Mouse (Mus musculus): Measurements from ENCODE around the gene Alox5.
"Not testable (repeated sequence)": the region's sequence is repeated elsewhere in the genome, so short reads cannot be mapped to it uniquely, and the experiment has no call there.

Alox5 gene

GRCm38 (mm10) chr6:116460544-116461283, at the start of gene Alox5:
Gene Alox5, minus strand, starts transcription at chr6:116461178.
- peak in 1 of 2 experiments; percentile 24 for DNase-seq (ENCODE audit: low spot score in 2 of 2)

- DNase-seq (ENCODE audit: low spot score in 2 of 2) = not testable (repeated sequence)
These were observed 45.5 kb upstream of the Alox5 start, which contains the start of gene Olfr212 for GRCm38 (mm10) chr6:116506302-116507003. Gene Olfr212, plus strand, starts transcription at chr6:116506516.

DNA sequence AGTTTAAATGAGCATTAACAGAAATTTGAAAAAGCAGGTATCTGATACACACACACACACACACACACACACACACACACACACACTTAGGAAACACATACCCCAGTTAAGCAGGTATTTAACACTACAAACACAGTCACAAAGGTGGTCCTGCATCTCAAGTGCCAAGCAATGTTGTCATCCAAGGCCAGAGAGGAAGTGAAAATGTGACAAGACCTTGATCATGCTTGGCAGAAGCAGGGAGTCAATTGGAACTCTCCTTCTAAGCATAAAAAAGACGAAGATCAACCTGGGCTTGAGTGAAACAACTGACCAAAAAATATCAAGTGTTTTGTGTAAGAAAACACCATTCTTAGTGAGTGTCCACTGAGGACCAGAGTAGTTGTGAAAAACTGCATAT, 35.0 kb upstream of the Alox5 start:
- DNase-seq (ENCODE audit: low spot score in 2 of 2) = no peak

DNA sequence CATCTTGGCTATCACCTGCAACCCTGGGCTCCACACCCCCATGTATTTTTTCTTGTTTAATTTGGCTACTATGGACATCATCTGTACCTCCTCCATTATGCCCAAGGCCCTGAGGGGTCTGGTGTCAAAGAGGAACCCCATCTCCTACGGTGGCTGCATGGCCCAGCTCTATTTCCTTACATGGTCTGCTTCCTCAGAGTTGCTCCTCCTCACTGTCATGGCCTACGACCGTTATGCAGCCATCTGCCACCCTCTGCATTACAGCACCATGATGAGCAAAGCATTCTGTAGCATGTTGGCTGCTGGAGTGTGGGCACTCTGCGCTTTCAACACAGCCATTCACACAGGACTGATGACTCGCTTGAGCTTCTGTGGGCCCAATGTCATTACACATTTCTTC, 32.8 kb upstream of the Alox5 start:
- DNase-seq (ENCODE audit: low spot score in 2 of 2) = no peak

DNA sequence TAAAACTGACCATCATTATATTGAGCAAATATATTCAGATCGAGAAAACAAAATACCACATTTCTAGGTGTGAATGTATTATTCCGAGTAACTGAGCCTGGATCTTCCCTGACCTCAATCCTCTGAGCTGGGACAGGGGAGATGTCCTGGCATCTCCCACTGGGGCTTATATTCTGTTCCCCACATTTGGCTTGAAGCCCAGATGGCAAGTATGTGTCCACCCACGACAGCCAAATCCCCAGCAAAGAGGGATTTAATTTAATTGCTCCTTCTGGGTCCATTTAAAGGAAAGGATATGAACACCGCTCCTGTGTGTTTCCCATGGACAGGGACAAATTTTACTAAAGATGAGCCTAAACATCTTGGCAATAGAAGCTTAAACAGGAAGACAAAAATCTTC, 27.8 kb upstream of the Alox5 start, which contains the start of gene Olfr211:
Gene Olfr211 (plus strand): TSS at position 301 of the 400 bp plus-strand sequence.
- DNase-seq (ENCODE audit: low spot score in 2 of 2) = no peak

DNA sequence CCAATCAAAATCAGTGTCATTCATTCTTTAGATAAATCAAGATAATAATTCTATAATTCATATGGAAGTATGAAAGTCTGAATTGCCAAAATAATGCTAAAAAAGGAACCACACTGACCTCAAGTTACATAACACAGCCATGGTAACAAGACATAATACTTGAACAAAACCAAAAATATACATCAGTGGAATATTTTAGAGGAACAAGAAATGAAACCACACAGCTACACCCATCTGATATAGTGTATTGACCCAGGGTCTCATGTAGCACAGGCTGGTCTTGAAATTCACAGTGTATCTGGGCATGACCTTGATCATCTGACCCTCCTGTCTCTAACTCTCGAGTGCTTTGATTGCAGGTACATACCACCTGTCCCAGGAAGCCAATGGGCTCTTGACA, 25.9 kb upstream of the Alox5 start:
- DNase-seq (ENCODE audit: low spot score in 2 of 2) = no peak

DNA sequence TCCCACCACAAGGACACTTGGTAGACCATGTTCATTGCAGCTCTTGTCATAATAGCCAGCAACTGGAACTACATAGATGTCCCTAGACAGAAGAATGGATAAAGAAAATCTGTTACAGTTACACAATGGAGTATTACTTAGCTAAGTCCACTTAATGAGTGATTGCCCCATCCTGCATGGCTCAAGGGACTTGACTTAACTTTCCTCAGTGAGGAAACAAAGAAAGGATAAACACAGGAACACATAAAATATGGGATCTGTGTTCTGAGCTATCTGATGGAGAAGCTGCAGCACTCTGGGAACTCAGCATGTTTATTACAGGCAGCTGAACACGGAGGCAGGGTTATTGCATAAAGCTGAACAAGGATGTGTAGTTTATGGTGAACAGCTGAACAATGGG, 24.1 kb upstream of the Alox5 start:
- no peak for DNase-seq (ENCODE audit: low spot score in 2 of 2)

DNA sequence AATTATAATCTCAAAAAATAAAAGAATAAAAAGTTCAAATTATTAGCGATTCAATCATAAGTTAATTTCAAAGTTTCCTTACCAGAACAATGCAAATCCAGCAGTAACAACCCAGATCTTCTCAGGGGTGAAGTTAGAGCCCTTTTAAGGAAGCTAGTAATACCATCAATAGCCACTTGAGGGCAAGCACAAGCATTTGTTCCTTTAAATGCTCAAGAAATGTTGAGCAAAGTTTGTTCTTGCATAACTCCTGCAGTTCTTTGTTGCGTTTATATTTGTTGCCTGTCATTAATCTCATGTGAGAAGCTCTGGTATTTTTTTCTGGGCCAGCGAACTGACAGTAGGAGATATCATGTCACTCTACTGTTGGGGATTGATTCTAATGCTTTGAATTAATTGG, 7.1 kb upstream of the Alox5 start:
- DNase-seq (ENCODE audit: low spot score in 2 of 2) = no peak

DNA sequence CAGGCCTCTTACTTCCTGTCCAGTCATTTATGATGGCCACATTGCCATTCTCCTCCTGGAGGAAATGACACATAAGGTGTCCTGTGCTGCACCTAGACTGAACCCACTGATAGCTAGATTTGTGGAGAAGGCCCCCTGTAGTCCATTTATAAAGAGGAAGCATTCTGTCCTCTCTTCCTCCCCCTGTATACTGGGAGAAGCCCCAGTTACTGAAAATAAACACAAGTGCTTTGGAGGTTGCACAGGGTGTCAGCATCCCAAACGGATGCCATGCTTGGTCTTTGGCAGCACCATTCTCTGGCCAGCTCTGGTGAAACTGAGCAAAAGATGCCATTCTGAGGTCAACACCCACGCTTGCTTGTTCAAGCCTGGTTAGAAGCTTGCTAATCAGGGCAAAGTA, 1.7 kb downstream of the Alox5 start:
- no peak for DNase-seq (ENCODE audit: low spot score in 2 of 2)

DNA sequence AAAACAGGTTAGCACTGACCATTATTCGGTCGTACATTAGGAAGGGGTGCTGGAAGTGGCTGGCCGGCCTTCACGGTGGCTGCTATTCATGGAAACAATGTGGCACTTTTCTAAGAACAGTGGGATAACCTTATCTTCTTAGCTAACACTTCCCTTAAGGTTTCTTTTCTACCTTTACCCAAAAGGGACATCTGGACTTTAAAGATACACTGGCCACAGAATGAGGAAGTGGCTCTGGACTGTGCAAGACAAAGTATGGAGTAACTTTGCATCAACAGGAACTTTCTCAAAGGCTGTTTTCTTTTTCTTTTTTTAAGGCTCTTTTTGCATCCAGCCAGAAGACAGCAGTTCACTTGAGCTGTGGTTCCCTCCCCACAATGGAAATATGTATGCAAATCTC, 2.2 kb downstream of the Alox5 start:
- no peak for DNase-seq (ENCODE audit: low spot score in 2 of 2)

GRCm38 (mm10) chr6:116456482-116456881, 4.5 kb downstream of the Alox5 start:
- DNase-seq (ENCODE audit: low spot score in 2 of 2) = no peak

- DNase-seq (ENCODE audit: low spot score in 2 of 2) = peak; percentile 27 to 28
These were observed 5.2 kb downstream of the Alox5 start for GRCm38 (mm10) chr6:116455781-116456180.

- no peak for DNase-seq (ENCODE audit: low spot score in 2 of 2)
These were observed 20.1 kb downstream of the Alox5 start for GRCm38 (mm10) chr6:116440849-116441248.

- no peak for DNase-seq (ENCODE audit: low spot score in 2 of 2)
These were observed 20.5 kb downstream of the Alox5 start for GRCm38 (mm10) chr6:116440447-116440846.

GRCm38 (mm10) chr6:116439531-116439930, 21.4 kb downstream of the Alox5 start:
- DNase-seq (ENCODE audit: low spot score in 2 of 2) = no peak

DNA sequence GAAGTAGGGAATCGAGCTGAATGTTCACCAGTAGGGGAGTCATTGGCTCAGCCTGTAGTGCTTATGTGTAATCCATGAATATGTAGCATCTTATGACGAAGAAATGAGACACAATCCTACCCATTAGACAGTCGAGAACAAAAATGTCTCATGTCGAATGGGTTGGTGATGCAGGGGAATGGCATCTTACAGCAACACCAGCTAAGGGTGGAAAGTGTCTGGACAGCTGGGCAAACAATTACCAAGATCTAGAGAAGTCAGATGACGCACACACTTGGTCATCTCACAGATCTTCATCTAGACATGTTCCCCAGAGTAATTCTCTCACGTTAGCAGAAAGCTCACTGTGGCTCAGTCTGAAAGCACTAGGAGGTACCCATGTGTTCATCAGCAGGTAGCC, 22.1 kb downstream of the Alox5 start:
- no peak for DNase-seq (ENCODE audit: low spot score in 2 of 2)

GRCm38 (mm10) chr6:116428282-116428681, 32.7 kb downstream of the Alox5 start:
- DNase-seq (ENCODE audit: low spot score in 2 of 2) = peak in 1 of 2 experiments; percentile 1

DNA sequence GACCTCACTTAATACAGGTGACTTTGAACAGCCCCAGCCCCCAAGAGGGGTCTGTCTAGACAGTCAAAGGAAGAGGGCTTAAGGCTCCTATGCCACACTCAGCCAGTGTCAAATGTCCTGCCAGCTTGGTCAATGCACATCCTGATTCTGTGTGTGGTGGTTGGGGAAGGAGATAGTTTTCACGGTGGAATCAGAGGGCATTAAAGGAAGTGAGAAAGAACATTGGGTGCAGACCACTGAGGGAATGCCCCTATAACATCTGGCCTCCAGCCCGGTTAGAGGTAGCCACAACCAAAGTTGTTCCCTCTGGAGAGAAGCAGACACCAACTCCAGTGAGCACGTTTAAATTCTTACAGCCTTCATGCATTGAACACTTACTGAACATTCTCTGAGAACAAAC, 33.4 kb downstream of the Alox5 start:
- no peak for DNase-seq (ENCODE audit: low spot score in 2 of 2)

DNA sequence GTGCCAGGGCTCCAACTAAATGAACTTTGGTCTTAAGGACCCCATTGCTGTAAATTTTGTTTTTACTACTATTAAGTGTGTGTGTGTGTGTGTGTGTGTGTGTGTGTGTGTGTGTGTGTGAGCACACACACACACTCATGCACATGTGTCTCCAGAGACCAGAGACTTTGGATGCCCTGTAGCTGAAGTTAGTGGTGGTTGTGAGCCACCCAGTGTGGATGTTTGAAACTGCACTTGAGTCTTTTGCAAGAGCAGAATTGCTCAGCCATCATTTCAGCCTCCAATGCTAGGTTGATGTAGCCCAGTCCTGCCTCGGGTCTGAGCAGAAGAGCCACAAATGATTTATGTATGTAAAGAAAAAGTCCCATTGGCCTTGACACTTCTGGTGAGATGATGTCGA, 37.3 kb downstream of the Alox5 start:
- DNase-seq (ENCODE audit: low spot score in 2 of 2) = peak; percentile 53 to 67

GRCm38 (mm10) chr6:116422991-116423390, 38.0 kb downstream of the Alox5 start:
- peak in 1 of 2 experiments; percentile 14 for DNase-seq (ENCODE audit: low spot score in 2 of 2)

DNA sequence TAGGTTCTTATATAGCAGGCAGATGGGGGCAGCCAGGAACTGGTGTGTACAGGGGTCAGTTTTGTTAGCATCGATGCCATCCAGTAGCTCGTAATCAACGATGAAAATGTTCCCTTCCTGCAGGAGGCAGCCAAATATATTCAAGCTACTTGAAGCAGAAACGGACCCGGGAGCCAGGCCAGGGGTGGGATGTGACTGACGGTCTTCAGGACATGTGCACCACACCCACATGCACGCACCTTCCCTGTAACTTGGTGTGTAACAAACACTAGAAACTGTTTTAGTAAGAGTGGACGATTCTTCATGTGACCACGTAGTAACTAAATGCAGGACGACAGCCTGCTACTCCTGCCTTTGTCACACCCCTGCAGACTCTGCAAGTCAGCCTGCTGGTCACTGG, 40.7 kb downstream of the Alox5 start:
- no peak for DNase-seq (ENCODE audit: low spot score in 2 of 2)

DNA sequence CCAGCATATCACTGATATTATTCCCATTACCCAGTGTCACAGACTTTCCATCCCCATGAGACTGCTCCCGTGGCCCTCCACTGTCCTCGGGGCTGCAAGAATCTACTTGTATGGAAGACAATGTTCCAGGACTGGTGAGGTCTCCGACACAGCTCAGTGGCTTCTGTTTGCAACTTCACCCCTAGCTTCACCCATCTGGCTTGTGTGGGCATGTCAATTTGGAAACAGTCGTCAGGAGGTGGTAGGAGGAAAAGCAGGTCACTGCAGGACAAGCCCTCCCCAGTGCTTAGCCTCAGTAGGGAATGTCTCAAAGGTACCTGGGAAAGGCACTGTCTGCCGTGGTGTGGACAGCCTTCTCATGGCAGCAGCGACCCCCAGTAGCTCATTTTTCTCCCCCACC, 41.3 kb downstream of the Alox5 start:
- DNase-seq (ENCODE audit: low spot score in 2 of 2) = no peak

DNA sequence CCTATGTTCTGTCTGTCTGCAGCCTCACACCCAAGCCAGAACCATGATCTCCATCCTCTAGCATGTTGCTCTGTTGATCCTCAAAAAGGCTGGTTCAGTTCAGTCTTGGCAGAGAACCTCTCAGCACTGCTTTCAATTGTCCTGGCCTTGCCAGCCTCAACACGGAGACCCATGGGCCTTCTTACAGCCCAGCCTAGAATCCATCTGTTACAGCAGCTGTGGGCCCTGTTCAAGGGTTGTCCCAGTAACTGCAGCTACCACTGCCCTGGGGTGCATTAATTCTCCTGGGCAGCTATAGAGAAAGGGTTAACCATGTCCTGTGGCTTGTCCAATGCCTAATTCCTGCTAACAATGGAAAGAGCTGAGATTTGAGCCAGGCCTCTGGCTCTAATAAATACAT, 42.5 kb downstream of the Alox5 start:
- DNase-seq (ENCODE audit: low spot score in 2 of 2) = no peak

Measured in right cerebral cortex, postnatal 10 days (tissue).